12 mouse cellular contexts compared by ENCODE assay signal in the genomic region with DNA sequence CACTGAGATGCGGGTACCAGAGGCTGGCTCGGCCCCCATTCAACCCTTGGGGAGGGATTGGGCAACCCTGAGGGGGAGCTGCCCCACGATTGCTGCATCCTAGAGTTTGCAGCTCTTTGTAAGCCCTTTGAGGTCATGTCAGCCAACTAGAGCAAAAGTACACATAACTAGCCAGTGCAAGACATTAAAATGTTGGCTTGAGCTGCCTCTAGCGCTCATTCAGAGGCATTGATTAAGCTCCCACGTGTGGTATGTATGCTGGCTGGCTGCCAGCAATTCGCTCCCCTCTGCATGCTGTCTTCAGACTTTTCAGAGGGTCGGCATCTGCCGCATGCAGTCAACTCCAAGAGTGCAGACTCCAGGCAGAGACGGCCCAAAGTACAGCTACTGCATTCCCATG. TPM values are rescaled to one million over a fixed set of nuclear protein-coding genes. Genes with fewer than 3 reads are reported as not detected.
A peak's percentile ranks its signal among the peaks of the same experiment; 100 is the strongest.
DNase-seq lines count a peak whose midpoint lies in the region; ATAC-seq and TF ChIP-seq lines count a peak whose summit lies in the region.
"Had no signal": no experiment of that assay in that cellular context is flagged by ENCODE, and none has a peak within 500 bp of the region (broad histone marks: within the 10 kb centered on the region; RNA-seq: fewer than 3 reads in every experiment).

No protein-coding gene starts in this region.

- WGBS in midbrain, embryonic 14.5 days, result 40% methylated on average over 9 of the region's 9 CpGs

- no peak overlapping the region for H3K27ac ChIP-seq in gastrocnemius, adult 2 months
- H3K27ac ChIP-seq in ES-Bruce4 (ENCODE audit: insufficient read depth, low read length), result peak overlapping the region; percentile 28; the same call in 1 of the 2 replicates
- H3K27ac ChIP-seq in midbrain, embryonic 14.5 days (replicated peaks; ENCODE audit: low read depth, low read length), result no peak overlapping the region

- H3K4me2 ChIP-seq in midbrain, embryonic 14.5 days (ENCODE audit: low read length), result no peak overlapping the region

- intact Hi-C loops in gastrocnemius, adult 2 months (cut with DNase I), result no loop called here

- TF ChIP-seq EP300 in ES-Bruce4 (IDR thresholded peaks at IDR 0.05; ENCODE audit: insufficient read depth, low read depth, low read length), result no peak

- H3K4me3 ChIP-seq in gastrocnemius, adult 2 months, result no peak overlapping the region
- H3K4me3 ChIP-seq in ES-Bruce4 (ENCODE audit: low read depth, low read length), result no peak overlapping the region
- H3K4me3 ChIP-seq in midbrain, embryonic 14.5 days (replicated peaks; ENCODE audit: low read depth, low read length), result no peak overlapping the region

- H3K9ac ChIP-seq in ES-Bruce4 (ENCODE audit: low read depth, poor library complexity, severe bottlenecking), result no peak overlapping the region
- H3K9ac ChIP-seq in midbrain, embryonic 14.5 days (replicated peaks; ENCODE audit: low read length), result no peak overlapping the region

- H3K36me3 ChIP-seq in ES-Bruce4 (ENCODE audit: control insufficient read depth, insufficient read depth, low read length, poor library complexity, severe bottlenecking), result peaks cover 65% of the 10 kb centered on the region
- peaks cover 78% of the 10 kb centered on the region for H3K36me3 ChIP-seq in midbrain, embryonic 14.5 days (ENCODE audit: control insufficient read depth, insufficient read depth, low read length)

- ATAC-seq in midbrain, embryonic 14.5 days (ENCODE audit: low FRiP score, low TSS enrichment), result peak; percentile 31; the same call in 1 of the 2 replicates
- ATAC-seq: lung, postnatal 0 days had no signal

- TF ChIP-seq POLR2A in ES-Bruce4 (IDR thresholded peaks at IDR 0.05; ENCODE audit: insufficient read depth, low read length), result no peak

- H3K9me3 ChIP-seq in ES-Bruce4 (replicated peaks; ENCODE audit: control insufficient read depth, insufficient read depth, low read length, poor library complexity, severe bottlenecking), result no peaks in the 10 kb centered on the region
- H3K9me3 ChIP-seq in midbrain, embryonic 14.5 days (ENCODE audit: control insufficient read depth, low read length), result no peaks in the 10 kb centered on the region

- H3K4me1 ChIP-seq in ES-Bruce4 (ENCODE audit: control insufficient read depth, insufficient read depth, low read length), result no peaks in the 10 kb centered on the region
- H3K4me1 ChIP-seq in midbrain, embryonic 14.5 days (ENCODE audit: control insufficient read depth, insufficient read depth, low read length), result peaks cover 8% of the 10 kb centered on the region; the same call in 1 of the 2 replicates

- peak; percentile 16 for DNase-seq in gastrocnemius, adult 2 months
- DNase-seq in gastrocnemius, adult 8-10 months (ENCODE audit: low spot score in 2 of 2), result no peak
- peak; percentile 67 for DNase-seq in fat pad, adult 2 months (ENCODE audit: extremely low read depth, low read depth, low spot score)
- DNase-seq in midbrain, embryonic 14.5 days, result peak; percentile 85
- DNase-seq in spleen, postnatal 14 days (ENCODE audit: low spot score in 2 of 2), result no peak
- DNase-seq in spleen, adult 18-20 months, result no peak
- no peak for DNase-seq in layer of hippocampus, adult 8-10 months (ENCODE audit: low spot score in 2 of 2)
- DNase-seq: cerebellum, postnatal 14 days; gastrocnemius, postnatal 36 days; kidney, adult 11 months had no signal

- TF ChIP-seq CTCF in gastrocnemius, adult 2 months (IDR thresholded peaks at IDR 0.05), result no peak
- no peak for TF ChIP-seq CTCF in ES-Bruce4 (IDR thresholded peaks at IDR 0.05; ENCODE audit: low read depth, low read length)

- H3K27me3 ChIP-seq in ES-Bruce4 (ENCODE audit: control insufficient read depth, insufficient read depth, low read length, poor library complexity, severe bottlenecking), result no peaks in the 10 kb centered on the region
- no peaks in the 10 kb centered on the region for H3K27me3 ChIP-seq in midbrain, embryonic 14.5 days (ENCODE audit: control insufficient read depth, insufficient read depth, low read length)

RNA-seq across cellular contexts. Expression of a gene that starts 15.8 kb away (rescaled TPM):
- total RNA-seq in gastrocnemius, adult 2 months (2021), result 10 to 100 TPM; 18.0 to 24.5 TPM
- total RNA-seq in gastrocnemius, adult 8-10 months (2022), result 10 to 100 TPM; 18.7 to 30.4 (median 20.5) TPM
- polyA plus RNA-seq in ES-Bruce4 (2011; ENCODE audit: insufficient read depth, insufficient read length, low read depth, missing spikeins), result 125 and 134 TPM in 2 replicates
- polyA plus RNA-seq in midbrain, embryonic 14.5 days (2014; fragmentation: Nextera tagmentation; extraction: Ambion mirVana), result 40.8 and 41.4 TPM in 2 replicates
- total RNA-seq in layer of hippocampus, adult 8-10 months (2022), result 10 to 100 TPM; 29.4 to 35.6 (median 30.6) TPM

RNA-seq across cellular contexts. Expression of a gene that starts 48.5 kb away (rescaled TPM):
- total RNA-seq in gastrocnemius, adult 2 months (2021), result 10 to 100 TPM; 22.5 to 26.3 TPM
- total RNA-seq in gastrocnemius, adult 8-10 months (2022), result 10 to 100 TPM; 16.1 to 21.9 (median 20.1) TPM
- polyA plus RNA-seq in ES-Bruce4 (2011; ENCODE audit: insufficient read depth, insufficient read length, low read depth, missing spikeins), result 0.81 TPM in 1 of 2 replicates, not detected in the other
- polyA plus RNA-seq in midbrain, embryonic 14.5 days (2014; fragmentation: Nextera tagmentation; extraction: Ambion mirVana), result 28.9 and 30.1 TPM in 2 replicates
- 10 to 100 TPM; 16.3 to 26.0 (median 20.2) TPM for total RNA-seq in layer of hippocampus, adult 8-10 months (2022)

Comparison
In these comparisons a context has a peak if more than half of its experiments do, and no peak if none do; other contexts are left out.
1. DNase-seq: peak in gastrocnemius, adult 2 months (single experiment), fat pad, adult 2 months (single experiment) and midbrain, embryonic 14.5 days (single experiment); none in gastrocnemius, adult 8-10 months (0 of 2), spleen, postnatal 14 days (0 of 2), spleen, adult 18-20 months (0 of 2) and layer of hippocampus, adult 8-10 months (0 of 2).